ENCODE assay signal across 18 mouse cellular contexts in genomic region chr16:33873282-33873681, GRCm38 (mm10). TPM values are rescaled to one million over a fixed set of nuclear protein-coding genes. Genes with fewer than 3 reads are reported as not detected.
A peak's percentile ranks its signal among the peaks of the same experiment; 100 is the strongest.
DNase-seq lines count a peak whose midpoint lies in the region; ATAC-seq and TF ChIP-seq lines count a peak whose summit lies in the region.
"Had no signal": no experiment of that assay in that cellular context is flagged by ENCODE, and none has a peak within 500 bp of the region (broad histone marks: within the 10 kb centered on the region; RNA-seq: fewer than 3 reads in every experiment).

No protein-coding gene starts in this region.

- H3K27ac ChIP-seq in heart, embryonic 16.5 days (ENCODE audit: low read length) = peak overlapping the region; percentile 66
- no peak overlapping the region for H3K27ac ChIP-seq in heart, embryonic 10.5 days
- H3K27ac ChIP-seq in embryonic facial prominence, embryonic 15.5 days (replicated peaks) = peak overlapping the region; percentile 86
- no peak overlapping the region for H3K27ac ChIP-seq in thymus, adult 2 months (ENCODE audit: control insufficient read depth, insufficient read depth, low read length)
- H3K27ac ChIP-seq: forebrain, embryonic 15.5 days; hindbrain, embryonic 13.5 days; layer of hippocampus, adult 2 months; neural tube, embryonic 13.5 days had no signal

- no peak for TF ChIP-seq CTCF in C2C12 (IDR thresholded peaks at IDR 0.05; ENCODE audit: control insufficient read depth, insufficient read depth, insufficient read length)
- TF ChIP-seq CTCF in thymus, adult 2 months (IDR thresholded peaks at IDR 0.05; ENCODE audit: borderline replicate concordance, control insufficient read depth, extremely low read depth, insufficient read depth, low read length, poor library complexity) = no peak

- no peak overlapping the region for H3ac ChIP-seq in C2C12 (ENCODE audit: control insufficient read depth, insufficient read length, low read depth)

- H3K9me3 ChIP-seq in heart, embryonic 16.5 days (replicated peaks; ENCODE audit: control insufficient read depth, low read length) = no peaks in the 10 kb centered on the region
- H3K9me3 ChIP-seq in heart, embryonic 10.5 days = no peaks in the 10 kb centered on the region
- H3K9me3 ChIP-seq in embryonic facial prominence, embryonic 15.5 days (replicated peaks) = no peaks in the 10 kb centered on the region
- H3K9me3 ChIP-seq: forebrain, embryonic 15.5 days; hindbrain, embryonic 13.5 days; neural tube, embryonic 13.5 days had no signal

- no peak overlapping the region for H3K4me3 ChIP-seq in heart, embryonic 16.5 days (ENCODE audit: low read length)
- H3K4me3 ChIP-seq in heart, embryonic 10.5 days = no peak overlapping the region
- no peak overlapping the region for H3K4me3 ChIP-seq in C2C12 (ENCODE audit: insufficient read depth, poor library complexity, severe bottlenecking)
- H3K4me3 ChIP-seq in embryonic facial prominence, embryonic 15.5 days (replicated peaks) = no peak overlapping the region
- no peak overlapping the region for H3K4me3 ChIP-seq in thymus, adult 2 months (ENCODE audit: control insufficient read depth, insufficient read depth, low read length)
- H3K4me3 ChIP-seq: forebrain, embryonic 15.5 days; hindbrain, embryonic 13.5 days; layer of hippocampus, adult 2 months; neural tube, embryonic 13.5 days had no signal

- no peaks in the 10 kb centered on the region; the same call in 1 of the 2 replicates for H3K36me3 ChIP-seq in heart, embryonic 16.5 days (ENCODE audit: control insufficient read depth, insufficient read depth)
- H3K36me3 ChIP-seq in heart, embryonic 10.5 days = peaks cover 10% of the 10 kb centered on the region; the same call in 1 of the 2 replicates
- peaks cover 3% of the 10 kb centered on the region for H3K36me3 ChIP-seq in C2C12 (ENCODE audit: control insufficient read depth, insufficient read depth)
- H3K36me3 ChIP-seq in embryonic facial prominence, embryonic 15.5 days = peaks cover 11% of the 10 kb centered on the region; the same call in 1 of the 2 replicates
- H3K36me3 ChIP-seq in thymus, adult 2 months (ENCODE audit: control insufficient read depth, insufficient read depth, low read length) = no peaks in the 10 kb centered on the region
- H3K36me3 ChIP-seq: forebrain, embryonic 15.5 days; hindbrain, embryonic 13.5 days; neural tube, embryonic 13.5 days had no signal

- H3K4me2 ChIP-seq in heart, embryonic 16.5 days (ENCODE audit: low read depth, low read length) = no peak overlapping the region
- H3K4me2 ChIP-seq in embryonic facial prominence, embryonic 15.5 days (replicated peaks) = no peak overlapping the region
- H3K4me2 ChIP-seq: forebrain, embryonic 15.5 days; hindbrain, embryonic 13.5 days; lung, embryonic 14.5 days; neural tube, embryonic 13.5 days had no signal

- peak overlapping the region; percentile 14; the same call in 1 of the 2 replicates for H3K9ac ChIP-seq in heart, embryonic 16.5 days (ENCODE audit: low read length)
- no peak overlapping the region for H3K9ac ChIP-seq in embryonic facial prominence, embryonic 15.5 days
- H3K9ac ChIP-seq: forebrain, embryonic 15.5 days; hindbrain, embryonic 13.5 days; lung, embryonic 14.5 days; neural tube, embryonic 13.5 days had no signal

- H3K4me1 ChIP-seq in heart, embryonic 16.5 days (ENCODE audit: control insufficient read depth, insufficient read depth, low read length) = peaks cover 35% of the 10 kb centered on the region
- peaks cover 38% of the 10 kb centered on the region for H3K4me1 ChIP-seq in heart, embryonic 10.5 days
- H3K4me1 ChIP-seq in embryonic facial prominence, embryonic 15.5 days = peaks cover 56% of the 10 kb centered on the region
- no peaks in the 10 kb centered on the region for H3K4me1 ChIP-seq in thymus, adult 2 months (replicated peaks; ENCODE audit: control insufficient read depth, insufficient read depth, low read length)

- no peaks in the 10 kb centered on the region for H3K27me3 ChIP-seq in heart, embryonic 16.5 days (ENCODE audit: control insufficient read depth, insufficient read depth, low read length)
- no peaks in the 10 kb centered on the region for H3K27me3 ChIP-seq in heart, embryonic 10.5 days (ENCODE audit: insufficient read depth, poor library complexity, severe bottlenecking)
- H3K27me3 ChIP-seq in C2C12 (ENCODE audit: control insufficient read depth, insufficient read depth, insufficient read length) = no peaks in the 10 kb centered on the region
- no peaks in the 10 kb centered on the region for H3K27me3 ChIP-seq in embryonic facial prominence, embryonic 15.5 days
- H3K27me3 ChIP-seq in thymus, adult 2 months (ENCODE audit: control insufficient read depth, insufficient read depth, low read length) = no peaks in the 10 kb centered on the region
- H3K27me3 ChIP-seq: forebrain, embryonic 15.5 days; hindbrain, embryonic 13.5 days; neural tube, embryonic 13.5 days had no signal

- WGBS in heart, embryonic 16.5 days = 26% methylated on average over 7 of the region's 7 CpGs
- WGBS in heart, embryonic 10.5 days = 47% methylated on average over 7 of the region's 7 CpGs
- WGBS in embryonic facial prominence, embryonic 15.5 days = 31% methylated on average over 7 of the region's 7 CpGs
- WGBS in thymus, adult 2 months = 87% methylated on average over 7 of the region's 7 CpGs

- no peak; the same call in 1 of the 2 replicates for ATAC-seq in heart, embryonic 16.5 days (replicated peaks; ENCODE audit: extremely low read depth, insufficient read depth, low FRiP score)
- ATAC-seq in embryonic facial prominence, embryonic 15.5 days (ENCODE audit: insufficient number of reproducible peaks, low FRiP score, low TSS enrichment, low read depth) = no peak
- ATAC-seq: forebrain, embryonic 15.5 days; intestine, postnatal 0 days had no signal

- H3K79me2 ChIP-seq in C2C12 (ENCODE audit: control insufficient read depth, insufficient read depth) = no peaks in the 10 kb centered on the region

- TF ChIP-seq POLR2A in thymus, adult 2 months (IDR thresholded peaks at IDR 0.05; ENCODE audit: control insufficient read depth, extremely low read depth, insufficient read depth, low read length, poor library complexity) = no peak

- DNase-seq in heart, embryonic 10.5 days (ENCODE audit: low spot score) = no peak
- peak; percentile 60 for DNase-seq in 3134 (ENCODE audit: extremely low read depth, insufficient read length, low spot score)
- DNase-seq in thymus, adult 2 months = no peak
- no peak for DNase-seq in right cerebral cortex, postnatal 10 days (ENCODE audit: low spot score in 2 of 2)
- DNase-seq: adrenal gland, postnatal 14 days; cerebellum, postnatal 14 days; gastrocnemius, postnatal 14 days; liver; lung, embryonic 14.5 days; thymus, adult 18-20 months had no signal

- H3K79me3 ChIP-seq in C2C12 (ENCODE audit: low read depth) = peaks cover 5% of the 10 kb centered on the region

TF ChIP-seq in C2C12, 6 proteins besides CTCF, POLR2A, EP300 and RAD21:
- TF ChIP-seq MAX (IDR thresholded peaks at IDR 0.05) (peak; percentile 47), FOSL1 (IDR thresholded peaks at IDR 0.05; ENCODE audit: insufficient read depth, low read length, poor library complexity, severe bottlenecking) (no peak)

RNA-seq across cellular contexts. Expression of gene Itgb5, which starts 43.8 kb away (rescaled TPM):
- polyA plus RNA-seq in heart, embryonic 16.5 days (2015; fragmentation: Nextera tagmentation; extraction: Ambion mirVana) = 29.4 and 50.3 TPM in 2 replicates
- 35.0 and 37.3 TPM in 2 replicates for polyA plus RNA-seq in heart, embryonic 10.5 days (2016; fragmentation: Nextera tagmentation; extraction: Ambion mirVana)
- polyA plus RNA-seq in C2C12 (2012; fragmentation: generic; extraction: Trizol) = 46.0 TPM
- 118 and 123 TPM in 2 replicates for polyA plus RNA-seq in embryonic facial prominence, embryonic 15.5 days (2015; fragmentation: Nextera tagmentation; extraction: Ambion mirVana)
- polyA plus RNA-seq in thymus, adult 2 months (2012; rRNA removed) = 20.1 and 28.3 TPM in 2 replicates

Comparison
In these comparisons a context has a peak if more than half of its experiments do, and no peak if none do; other contexts are left out.
1. H3K27ac ChIP-seq: peak in heart, embryonic 16.5 days (single experiment) and embryonic facial prominence, embryonic 15.5 days (single experiment); none in heart, embryonic 10.5 days (single experiment) and thymus, adult 2 months (single experiment).